Mouse (Mus musculus): Measurements from ENCODE around the gene Rcn2. TPM values are rescaled to one million over a fixed set of nuclear protein-coding genes. Genes with fewer than 3 reads are reported as not detected.

Rcn2 gene
- polyA plus RNA-seq, 1 experiment: 15.6 TPM

- Histone ChIP-seq H3K4me1 (ENCODE audit: control insufficient read depth, insufficient read depth, insufficient read length, low read length) (peaks cover 5% of the 10 kb centered on the region; the same call in 1 of the 2 replicates), H3K27ac (replicated peaks; ENCODE audit: low read depth, low read length) (peak overlapping the region; percentile 37)
Measured at GRCm38 (mm10) chr9:56075901-56076620, 34.4 kb downstream of the Rcn2 start.

GRCm38 (mm10) chr9:56079587-56079986 is 37.9 kb downstream of the Rcn2 start:
- H3K4me3 ChIP-seq (ENCODE audit: insufficient read depth, low read depth, low read length): no peak overlapping the region
- peaks cover 5% of the 10 kb centered on the region; the same call in 1 of the 2 replicates for H3K4me1 ChIP-seq (ENCODE audit: control insufficient read depth, insufficient read depth, insufficient read length, low read length)
- no peak overlapping the region for H3K27ac ChIP-seq (replicated peaks; ENCODE audit: low read depth, low read length)

More at GRCm38 (mm10) chr9:56075901-56076620, 34.4 kb downstream of the Rcn2 start:
- no peak overlapping the region for H3K4me3 ChIP-seq (ENCODE audit: insufficient read depth, low read depth, low read length)

GRCm38 (mm10) chr9:56086524-56086923 is 44.9 kb downstream of the Rcn2 start:
- Histone ChIP-seq H3K4me1 (ENCODE audit: control insufficient read depth, insufficient read depth, insufficient read length, low read length) (no peaks in the 10 kb centered on the region), H3K4me3 (ENCODE audit: insufficient read depth, low read depth, low read length) (no peak overlapping the region), H3K27ac (replicated peaks; ENCODE audit: low read depth, low read length) (no peak overlapping the region)

- Histone ChIP-seq H3K4me1 (ENCODE audit: control insufficient read depth, insufficient read depth, insufficient read length, low read length) (no peaks in the 10 kb centered on the region), H3K27ac (replicated peaks; ENCODE audit: low read depth, low read length) (0 out of 2 replicates have a peak within 1 kb of the TSS, but pooled peaks have one; percentile 3), H3K4me3 (ENCODE audit: insufficient read depth, low read depth, low read length) (peak within 1 kb of the TSS; percentile 44)
Measured at GRCm38 (mm10) chr9:56089778-56090520, 48.3 kb downstream of the Rcn2 start, which contains the start of gene Pstpip1. TSS of gene Pstpip1 (plus strand) at chr9:56089962.

- H3K4me1 ChIP-seq (ENCODE audit: control insufficient read depth, insufficient read depth, insufficient read length, low read length): no peaks in the 10 kb centered on the region
- peak overlapping the region; percentile 44 for H3K4me3 ChIP-seq (ENCODE audit: insufficient read depth, low read depth, low read length)
- H3K27ac ChIP-seq (replicated peaks; ENCODE audit: low read depth, low read length): 0 out of 2 replicates have a peak overlapping the region, but pooled peaks have one; percentile 3
Measured at GRCm38 (mm10) chr9:56090546-56091225, 49.0 kb downstream of the Rcn2 start.

- H3K27ac ChIP-seq (replicated peaks; ENCODE audit: low read depth, low read length): no peak overlapping the region
- H3K4me3 ChIP-seq (ENCODE audit: insufficient read depth, low read depth, low read length): no peak overlapping the region
- no peaks in the 10 kb centered on the region for H3K4me1 ChIP-seq (ENCODE audit: control insufficient read depth, insufficient read depth, insufficient read length, low read length)
Measured at GRCm38 (mm10) chr9:56092102-56092501, 50.5 kb downstream of the Rcn2 start.

GRCm38 (mm10) chr9:56097584-56098298 is 56.1 kb downstream of the Rcn2 start:
- Histone ChIP-seq H3K27ac (replicated peaks; ENCODE audit: low read depth, low read length) (no peak overlapping the region), H3K4me3 (ENCODE audit: insufficient read depth, low read depth, low read length) (no peak overlapping the region), H3K4me1 (ENCODE audit: control insufficient read depth, insufficient read depth, insufficient read length, low read length) (no peaks in the 10 kb centered on the region)

- H3K4me3 ChIP-seq (ENCODE audit: insufficient read depth, low read depth, low read length): no peak overlapping the region
- H3K4me1 ChIP-seq (ENCODE audit: control insufficient read depth, insufficient read depth, insufficient read length, low read length): no peaks in the 10 kb centered on the region
- H3K27ac ChIP-seq (replicated peaks; ENCODE audit: low read depth, low read length): no peak overlapping the region
Measured at GRCm38 (mm10) chr9:56100041-56100522, 58.4 kb downstream of the Rcn2 start.

GRCm38 (mm10) chr9:56101022-56101421 is 59.4 kb downstream of the Rcn2 start:
- Histone ChIP-seq H3K27ac (replicated peaks; ENCODE audit: low read depth, low read length) (no peak overlapping the region), H3K4me3 (ENCODE audit: insufficient read depth, low read depth, low read length) (no peak overlapping the region), H3K4me1 (ENCODE audit: control insufficient read depth, insufficient read depth, insufficient read length, low read length) (no peaks in the 10 kb centered on the region)

GRCm38 (mm10) chr9:56104921-56105320 is 63.3 kb downstream of the Rcn2 start:
- Histone ChIP-seq H3K4me1 (ENCODE audit: control insufficient read depth, insufficient read depth, insufficient read length, low read length) (no peaks in the 10 kb centered on the region), H3K27ac (replicated peaks; ENCODE audit: low read depth, low read length) (no peak overlapping the region), H3K4me3 (ENCODE audit: insufficient read depth, low read depth, low read length) (no peak overlapping the region)

- H3K4me1 ChIP-seq (ENCODE audit: control insufficient read depth, insufficient read depth, insufficient read length, low read length): no peaks in the 10 kb centered on the region
- H3K27ac ChIP-seq (replicated peaks; ENCODE audit: low read depth, low read length): no peak overlapping the region
- no peak overlapping the region for H3K4me3 ChIP-seq (ENCODE audit: insufficient read depth, low read depth, low read length)
Measured at GRCm38 (mm10) chr9:56106274-56107072, 64.8 kb downstream of the Rcn2 start.

GRCm38 (mm10) chr9:56107527-56107926 is 65.9 kb downstream of the Rcn2 start:
- Histone ChIP-seq H3K27ac (replicated peaks; ENCODE audit: low read depth, low read length) (no peak overlapping the region; the same call in 1 of the 2 replicates), H3K4me3 (ENCODE audit: insufficient read depth, low read depth, low read length) (no peak overlapping the region)

GRCm38 (mm10) chr9:56108174-56108573 is 66.5 kb downstream of the Rcn2 start:
- H3K4me1 ChIP-seq (ENCODE audit: control insufficient read depth, insufficient read depth, insufficient read length, low read length): no peaks in the 10 kb centered on the region
- peak overlapping the region; percentile 26 for H3K27ac ChIP-seq (replicated peaks; ENCODE audit: low read depth, low read length)
- no peak overlapping the region for H3K4me3 ChIP-seq (ENCODE audit: insufficient read depth, low read depth, low read length)

More at GRCm38 (mm10) chr9:56107527-56107926, 65.9 kb downstream of the Rcn2 start:
- H3K4me1 ChIP-seq (ENCODE audit: control insufficient read depth, insufficient read depth, insufficient read length, low read length): no peaks in the 10 kb centered on the region

All from brown adipose tissue, adult 24 weeks (tissue).